Mouse (Mus musculus): Measurements from ENCODE around the gene Nod2. TPM values are rescaled to one million over a fixed set of nuclear protein-coding genes. Genes with fewer than 3 reads are reported as not detected.

The Nod2 gene
- polyA plus RNA-seq, 1 experiment from 2014 or later, result 0.10 TPM

GRCm38 (mm10) chr8:88662401-88662821, 15.3 kb downstream of the Nod2 start:
- Histone ChIP-seq H3K27ac (ENCODE audit: poor library complexity, severe bottlenecking) (no peak overlapping the region), H3K9ac (no peak overlapping the region), H3K4me2 (no peak overlapping the region), H3K36me3 (no peaks in the 10 kb centered on the region), H3K9me3 (replicated peaks) (no peaks in the 10 kb centered on the region), H3K4me1 (replicated peaks) (no peaks in the 10 kb centered on the region), H3K4me3 (no peak overlapping the region), H3K27me3 (replicated peaks) (peaks cover 26% of the 10 kb centered on the region)
- ATAC-seq (ENCODE audit: insufficient number of reproducible peaks, low FRiP score), result no peak
- 42% methylated on average over 6 of the region's 6 CpGs for WGBS

GRCm38 (mm10) chr8:88664121-88664520, 17.0 kb downstream of the Nod2 start:
- Histone ChIP-seq H3K4me3 (no peak overlapping the region), H3K4me2 (no peak overlapping the region), H3K9me3 (replicated peaks) (no peaks in the 10 kb centered on the region), H3K9ac (no peak overlapping the region), H3K36me3 (no peaks in the 10 kb centered on the region), H3K4me1 (replicated peaks) (no peaks in the 10 kb centered on the region), H3K27me3 (replicated peaks) (peaks cover 37% of the 10 kb centered on the region), H3K27ac (ENCODE audit: poor library complexity, severe bottlenecking) (no peak overlapping the region)
- no peak for ATAC-seq (ENCODE audit: insufficient number of reproducible peaks, low FRiP score)
- 84% methylated on average over 16 of the region's 16 CpGs for WGBS

- H3K27me3 ChIP-seq (replicated peaks), result peaks cover 37% of the 10 kb centered on the region
- ATAC-seq (ENCODE audit: insufficient number of reproducible peaks, low FRiP score), result no peak
- no peak overlapping the region for H3K9ac ChIP-seq
- no peaks in the 10 kb centered on the region for H3K9me3 ChIP-seq (replicated peaks)
- no peaks in the 10 kb centered on the region for H3K36me3 ChIP-seq
- no peak overlapping the region for H3K27ac ChIP-seq (ENCODE audit: poor library complexity, severe bottlenecking)
- H3K4me1 ChIP-seq (replicated peaks), result no peaks in the 10 kb centered on the region
- no peak overlapping the region for H3K4me3 ChIP-seq
- H3K4me2 ChIP-seq, result no peak overlapping the region
- WGBS, result 78% methylated on average over 19 of the region's 19 CpGs
These were observed 17.8 kb downstream of the Nod2 start for GRCm38 (mm10) chr8:88664947-88665346.

GRCm38 (mm10) chr8:88666435-88666834, 19.3 kb downstream of the Nod2 start:
- H3K27ac ChIP-seq (ENCODE audit: poor library complexity, severe bottlenecking), result no peak overlapping the region
- H3K9ac ChIP-seq, result no peak overlapping the region
- H3K9me3 ChIP-seq (replicated peaks), result no peaks in the 10 kb centered on the region
- H3K27me3 ChIP-seq (replicated peaks), result peaks cover 37% of the 10 kb centered on the region
- no peak for ATAC-seq (ENCODE audit: insufficient number of reproducible peaks, low FRiP score)
- no peak overlapping the region for H3K4me2 ChIP-seq
- H3K36me3 ChIP-seq, result no peaks in the 10 kb centered on the region
- H3K4me1 ChIP-seq (replicated peaks), result no peaks in the 10 kb centered on the region
- WGBS, result 31% methylated on average over 1 of the region's 1 CpGs
- no peak overlapping the region for H3K4me3 ChIP-seq

GRCm38 (mm10) chr8:88668400-88669086, 21.4 kb downstream of the Nod2 start:
- H3K27ac ChIP-seq (ENCODE audit: poor library complexity, severe bottlenecking), result no peak overlapping the region
- no peaks in the 10 kb centered on the region for H3K9me3 ChIP-seq (replicated peaks)
- H3K4me1 ChIP-seq (replicated peaks), result no peaks in the 10 kb centered on the region
- no peaks in the 10 kb centered on the region for H3K36me3 ChIP-seq
- peaks cover 30% of the 10 kb centered on the region for H3K27me3 ChIP-seq (replicated peaks)
- no peak overlapping the region for H3K4me3 ChIP-seq
- H3K9ac ChIP-seq, result no peak overlapping the region
- no peak for ATAC-seq (ENCODE audit: insufficient number of reproducible peaks, low FRiP score)
- no peak overlapping the region for H3K4me2 ChIP-seq
- 70% methylated on average over 14 of the region's 14 CpGs for WGBS

- no peak overlapping the region for H3K4me3 ChIP-seq
- H3K4me1 ChIP-seq (replicated peaks), result no peaks in the 10 kb centered on the region
- whole genome bisulfite sequencing, result 76% methylated on average over 6 of the region's 6 CpGs
These were observed 23.7 kb downstream of the Nod2 start for GRCm38 (mm10) chr8:88670782-88671181.

GRCm38 (mm10) chr8:88671575-88671974, 24.5 kb downstream of the Nod2 start:
- no peak overlapping the region for H3K4me3 ChIP-seq
- no peak for ATAC-seq (ENCODE audit: insufficient number of reproducible peaks, low FRiP score)
- H3K27ac ChIP-seq (ENCODE audit: poor library complexity, severe bottlenecking), result no peak overlapping the region
- H3K36me3 ChIP-seq, result no peaks in the 10 kb centered on the region
- H3K9me3 ChIP-seq (replicated peaks), result no peaks in the 10 kb centered on the region
- peaks cover 18% of the 10 kb centered on the region; the same call in 1 of the 2 replicates for H3K27me3 ChIP-seq (replicated peaks)
- H3K9ac ChIP-seq, result no peak overlapping the region
- no peaks in the 10 kb centered on the region for H3K4me1 ChIP-seq (replicated peaks)
- 81% methylated on average over 10 of the region's 10 CpGs for WGBS
- H3K4me2 ChIP-seq, result no peak overlapping the region

More at GRCm38 (mm10) chr8:88670782-88671181, 23.7 kb downstream of the Nod2 start:
- H3K4me2 ChIP-seq, result no peak overlapping the region
- H3K9me3 ChIP-seq (replicated peaks), result no peaks in the 10 kb centered on the region
- ATAC-seq (ENCODE audit: insufficient number of reproducible peaks, low FRiP score), result no peak
- H3K36me3 ChIP-seq, result no peaks in the 10 kb centered on the region
- H3K27me3 ChIP-seq (replicated peaks), result peaks cover 18% of the 10 kb centered on the region; the same call in 1 of the 2 replicates
- no peak overlapping the region for H3K27ac ChIP-seq (ENCODE audit: poor library complexity, severe bottlenecking)
- no peak overlapping the region for H3K9ac ChIP-seq

- ATAC-seq (ENCODE audit: insufficient number of reproducible peaks, low FRiP score), result no peak
- Histone ChIP-seq H3K27me3 (replicated peaks) (peaks cover 7% of the 10 kb centered on the region; the same call in 1 of the 2 replicates), H3K36me3 (no peaks in the 10 kb centered on the region), H3K4me3 (no peak overlapping the region), H3K9ac (no peak overlapping the region), H3K4me2 (no peak overlapping the region), H3K4me1 (replicated peaks) (no peaks in the 10 kb centered on the region), H3K27ac (ENCODE audit: poor library complexity, severe bottlenecking) (no peak overlapping the region), H3K9me3 (replicated peaks) (no peaks in the 10 kb centered on the region)
- WGBS, result 81% methylated on average over 5 of the region's 5 CpGs
These were observed 26.7 kb downstream of the Nod2 start for GRCm38 (mm10) chr8:88673859-88674258.

GRCm38 (mm10) chr8:88675372-88676165, 28.5 kb downstream of the Nod2 start:
- WGBS, result 81% methylated on average over 12 of the region's 12 CpGs
- Histone ChIP-seq H3K4me3 (no peak overlapping the region), H3K36me3 (no peaks in the 10 kb centered on the region), H3K4me1 (replicated peaks) (no peaks in the 10 kb centered on the region), H3K27me3 (replicated peaks) (peaks cover 6% of the 10 kb centered on the region; the same call in 1 of the 2 replicates), H3K27ac (ENCODE audit: poor library complexity, severe bottlenecking) (no peak overlapping the region), H3K4me2 (no peak overlapping the region), H3K9ac (no peak overlapping the region), H3K9me3 (replicated peaks) (peaks cover 4% of the 10 kb centered on the region; the same call in 1 of the 2 replicates)
- ATAC-seq (ENCODE audit: insufficient number of reproducible peaks, low FRiP score), result no peak

- no peaks in the 10 kb centered on the region for H3K36me3 ChIP-seq
- H3K9ac ChIP-seq, result no peak overlapping the region
- no peak overlapping the region for H3K4me3 ChIP-seq
- no peak for ATAC-seq (ENCODE audit: insufficient number of reproducible peaks, low FRiP score)
- no peak overlapping the region for H3K4me2 ChIP-seq
- peaks cover 6% of the 10 kb centered on the region; the same call in 1 of the 2 replicates for H3K27me3 ChIP-seq (replicated peaks)
- no peaks in the 10 kb centered on the region for H3K4me1 ChIP-seq (replicated peaks)
- 80% methylated on average over 8 of the region's 8 CpGs for WGBS
- H3K9me3 ChIP-seq (replicated peaks), result peaks cover 4% of the 10 kb centered on the region; the same call in 1 of the 2 replicates
- no peak overlapping the region for H3K27ac ChIP-seq (ENCODE audit: poor library complexity, severe bottlenecking)
These were observed 30.0 kb downstream of the Nod2 start for GRCm38 (mm10) chr8:88677071-88677470.

- no peak overlapping the region for H3K9ac ChIP-seq
- 83% methylated on average over 2 of the region's 2 CpGs for WGBS
- no peak overlapping the region for H3K4me3 ChIP-seq
- no peak overlapping the region for H3K27ac ChIP-seq (ENCODE audit: poor library complexity, severe bottlenecking)
- no peak overlapping the region for H3K4me2 ChIP-seq
- H3K9me3 ChIP-seq (replicated peaks), result peaks cover 4% of the 10 kb centered on the region; the same call in 1 of the 2 replicates
- H3K4me1 ChIP-seq (replicated peaks), result no peaks in the 10 kb centered on the region
- no peaks in the 10 kb centered on the region for H3K27me3 ChIP-seq (replicated peaks)
- no peak for ATAC-seq (ENCODE audit: insufficient number of reproducible peaks, low FRiP score)
- H3K36me3 ChIP-seq, result no peaks in the 10 kb centered on the region
These were observed 33.5 kb downstream of the Nod2 start for GRCm38 (mm10) chr8:88680566-88680965.
